Mouse (Mus musculus) spleen, adult 10 weeks (tissue): ENCODE data around the gene Fam184a. TPM values are rescaled to one million over a fixed set of nuclear protein-coding genes. Genes with fewer than 3 reads are reported as not detected.

ENCODE experiments used
- polyA plus RNA-seq: library from polyadenylated mRNA; stranded (reverse); fragments of 350-450 nt; fragmentation: Illumina TruSeq; extraction: RNeasy Lipid Tissue Mini Kit (QIAGEN cat#74804); gene quantifications from one replicate; pipeline ENCODE4 v1.2.3, GENCODE M21; 2015; ENCODE audit warnings: low replicate concordance; ENCODE audit not compliant: insufficient read depth

Fam184a gene
- polyA plus RNA-seq = 0.83 TPM

GRCm38 (mm10) chr10:53750955-53751652 lies at the start of gene Fam184a:
TSS of gene Fam184a (minus strand) at chr10:53751123.

GRCm38 (mm10) chr10:53630339-53630738 lies 120.6 kb downstream of the Fam184a start, which contains the start of gene Mcm9:
TSS of gene Mcm9 (minus strand) at chr10:53630439.

DNA sequence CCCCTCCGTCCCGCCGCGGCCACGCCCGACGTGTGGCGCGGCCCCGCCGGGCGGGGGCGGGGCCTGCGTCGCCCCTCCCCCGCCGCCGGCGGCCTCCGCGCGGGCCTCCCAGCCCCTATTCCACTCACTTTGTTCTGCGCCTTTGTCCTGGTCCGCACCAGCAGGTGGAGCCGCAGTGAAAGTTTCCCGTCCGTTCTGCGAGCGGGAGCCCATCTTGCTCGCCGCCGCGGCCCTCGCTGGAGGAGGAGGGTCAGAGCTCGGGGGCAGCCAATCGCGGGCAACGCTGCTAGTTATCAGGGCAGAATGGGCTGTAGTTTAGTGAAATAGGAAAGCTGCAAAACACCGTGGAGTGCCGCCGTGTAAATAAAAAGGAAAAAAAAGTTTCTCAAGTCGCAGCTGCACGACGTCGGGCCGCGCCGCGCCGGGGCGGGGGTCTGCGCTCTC lies 154.2 kb downstream of the Fam184a start, which contains the start of gene Asf1a:
Gene Asf1a, plus strand, starts transcription at position 81 of the 444 bp plus-strand sequence.

Other genes starting within 250 kb of the Fam184a start
- 56.5 TPM for gene Asf1a, start 154.4 kb downstream of the Fam184a start, polyA plus RNA-seq
- gene Mcm9, start 120.7 kb downstream of the Fam184a start, polyA plus RNA-seq = 20.1 TPM